Mouse (Mus musculus) liver, embryonic 15.5 days (tissue): Measurements from ENCODE around the gene Glcci1. TPM values are rescaled to one million over a fixed set of nuclear protein-coding genes. Genes with fewer than 3 reads are reported as not detected.
"Not testable (repeated sequence)": the region's sequence is repeated elsewhere in the genome, so short reads cannot be mapped to it uniquely, and the experiment has no call there.

Experiments used
- ATAC-seq: fragments of 200-750 bp; cut with Nextera tagmentation; 2 replicates; pipeline ENCODE4 v1.8.0; 2017; ENCODE audit warnings: moderate number of reproducible peaks, mild to moderate bottlenecking, moderate library complexity; ENCODE audit not compliant: insufficient read depth
- H3K27ac ChIP-seq: fragments of 300-500 bp; sonication (generic); replicated peaks from 2 replicates; pipeline ENCODE4 v1.5.1; 2015; ENCODE audit warnings: mild to moderate bottlenecking, inconsistent platforms
- H3K27me3 ChIP-seq: fragments of 300-500 bp; sonication (generic); 2 replicates; pipeline ENCODE4 v1.6.1; 2015; ENCODE audit warnings: mild to moderate bottlenecking, inconsistent platforms
- H3K36me3 ChIP-seq: fragments of 300-500 bp; sonication (generic); replicated peaks from 2 replicates; pipeline ENCODE4 v1.6.1; 2015; ENCODE audit warnings: moderate library complexity, mild to moderate bottlenecking, inconsistent platforms
- H3K4me1 ChIP-seq: fragments of 300-500 bp; sonication (generic); replicated peaks from 2 replicates; pipeline ENCODE4 v1.6.1; 2015; ENCODE audit warnings: inconsistent platforms
- H3K4me2 ChIP-seq: fragments of 300-500 bp; sonication (generic); 2 replicates; pipeline ENCODE4 v1.6.1; 2015; ENCODE audit warnings: moderate library complexity, mild to moderate bottlenecking, inconsistent platforms
- H3K4me3 ChIP-seq: fragments of 300-500 bp; sonication (generic); replicated peaks from 2 replicates; pipeline ENCODE4 v1.5.1; 2015; ENCODE audit warnings: mild to moderate bottlenecking, inconsistent platforms
- H3K9ac ChIP-seq: fragments of 300-500 bp; sonication (generic); 2 replicates; pipeline ENCODE4 v1.6.1; 2015; ENCODE audit warnings: moderate library complexity, mild to moderate bottlenecking, inconsistent platforms
- H3K9me3 ChIP-seq: fragments of 300-500 bp; sonication (generic); replicated peaks from 2 replicates; pipeline ENCODE4 v1.6.1; 2016; ENCODE audit warnings: inconsistent platforms
- WGBS: fragments of 180-500 bp; shearing (Covaris S2); methylation state at CpG from one replicate; pipeline ENCODE4 v1.1.7; 2015; ENCODE audit warnings: mixed read lengths; ENCODE audit not compliant: insufficient replicate concordance; 5-methylcytosine and 5-hydroxymethylcytosine counted together
- polyA plus RNA-seq: library from polyadenylated mRNA; unstranded; fragments of >200 nt; fragmentation: Nextera tagmentation; extraction: Ambion mirVana; gene quantifications from 2 replicates; pipeline ENCODE4 v1.2.1, GENCODE M21; 2015

Gene Glcci1
- polyA plus RNA-seq, 1 experiment from 2014 or later: 1.1 TPM

DNA sequence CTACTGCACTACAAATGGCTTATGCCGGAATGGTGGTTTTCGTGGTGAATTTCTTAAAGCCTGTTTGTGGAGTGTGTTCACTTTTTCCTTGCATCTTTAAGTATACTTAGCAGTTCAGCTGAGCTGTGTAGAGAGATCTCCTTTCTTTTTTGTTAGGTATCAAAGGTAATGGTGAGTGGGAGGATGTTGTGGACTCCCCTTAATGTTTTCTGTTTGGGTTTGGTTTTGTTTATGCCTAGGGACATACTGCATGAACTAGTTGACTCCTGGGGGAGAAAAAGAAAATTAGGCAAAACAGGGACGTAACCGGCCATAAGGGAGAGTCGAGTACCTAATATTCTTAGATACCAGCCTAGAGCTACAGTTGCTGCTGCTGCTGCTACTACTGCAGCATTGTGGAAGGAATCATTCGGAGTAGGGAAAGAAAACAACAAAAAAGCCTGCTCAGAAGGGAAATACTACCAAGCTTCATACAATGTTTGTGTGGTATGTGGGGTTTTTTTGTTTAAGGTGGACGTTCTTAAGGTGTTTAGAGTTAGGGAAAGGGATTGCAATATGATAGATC lies 1.5 kb downstream of the Glcci1 start:
- WGBS: 28% methylated on average over 7 of the region's 7 CpGs
- Histone ChIP-seq H3K4me1 (peaks cover 31% of the 10 kb centered on the region), H3K9me3 (no peaks in the 10 kb centered on the region), H3K27me3 (no peaks in the 10 kb centered on the region), H3K36me3 (0 out of 2 replicates have a peak, but pooled peaks cover 3% of the 10 kb centered on the region), H3K4me2 (peak overlapping the region; percentile 98), H3K27ac (no peak overlapping the region), H3K9ac (peak overlapping the region; percentile 97), H3K4me3 (peak overlapping the region; percentile 94)
- no peak for ATAC-seq

DNA sequence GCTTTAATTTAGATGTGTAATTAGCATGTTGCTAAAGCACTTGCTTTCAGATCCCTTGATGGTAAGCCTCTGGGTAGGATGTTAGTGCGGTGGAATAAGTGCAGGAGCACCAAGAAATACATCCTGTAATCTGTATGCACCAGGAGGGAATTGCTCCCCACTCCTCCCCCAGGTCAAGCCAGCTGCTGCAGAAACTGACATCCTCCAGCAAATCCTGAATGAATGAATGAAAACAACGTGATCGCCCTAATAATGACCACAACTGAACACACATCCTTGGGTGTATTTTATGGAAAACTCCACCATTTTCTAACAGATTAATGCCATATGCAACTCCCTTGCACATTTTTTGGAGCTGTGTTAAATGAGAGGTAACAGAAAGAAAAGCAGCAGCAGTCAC lies 2.0 kb downstream of the Glcci1 start:
- Histone ChIP-seq H3K36me3 (0 out of 2 replicates have a peak, but pooled peaks cover 3% of the 10 kb centered on the region), H3K9ac (no peak overlapping the region), H3K4me1 (peaks cover 31% of the 10 kb centered on the region), H3K27ac (no peak overlapping the region), H3K4me2 (peak overlapping the region; percentile 98), H3K9me3 (no peaks in the 10 kb centered on the region), H3K4me3 (peak overlapping the region; percentile 94), H3K27me3 (no peaks in the 10 kb centered on the region)
- 53% methylated on average over 3 of the region's 3 CpGs for WGBS
- ATAC-seq: no peak

DNA sequence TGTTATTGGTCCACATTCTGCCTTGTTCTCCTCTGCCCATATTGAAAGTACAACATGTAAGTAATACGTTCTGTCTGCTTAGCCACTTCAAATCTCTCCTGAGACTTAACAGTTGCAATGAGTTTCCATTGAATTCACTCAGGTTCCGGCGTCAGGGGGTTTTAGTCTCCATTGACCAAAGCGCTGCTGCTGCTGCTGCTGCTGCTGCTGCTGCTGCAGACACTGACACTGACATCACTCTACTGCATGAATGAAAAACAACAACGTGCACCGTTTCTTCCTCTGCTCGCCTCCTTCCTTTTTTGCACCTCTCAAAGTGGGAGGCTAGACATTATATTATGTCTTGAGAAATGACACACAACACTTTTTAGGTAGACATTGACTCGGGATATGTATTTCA lies 3.0 kb downstream of the Glcci1 start:
- Histone ChIP-seq H3K4me3 (no peak overlapping the region), H3K4me2 (peak overlapping the region; percentile 98; the same call in 1 of the 2 replicates), H3K27ac (no peak overlapping the region), H3K9me3 (no peaks in the 10 kb centered on the region), H3K4me1 (peaks cover 31% of the 10 kb centered on the region), H3K9ac (no peak overlapping the region), H3K36me3 (0 out of 2 replicates have a peak, but pooled peaks cover 3% of the 10 kb centered on the region), H3K27me3 (no peaks in the 10 kb centered on the region)
- WGBS: 50% methylated on average over 8 of the region's 8 CpGs
- no peak for ATAC-seq

DNA sequence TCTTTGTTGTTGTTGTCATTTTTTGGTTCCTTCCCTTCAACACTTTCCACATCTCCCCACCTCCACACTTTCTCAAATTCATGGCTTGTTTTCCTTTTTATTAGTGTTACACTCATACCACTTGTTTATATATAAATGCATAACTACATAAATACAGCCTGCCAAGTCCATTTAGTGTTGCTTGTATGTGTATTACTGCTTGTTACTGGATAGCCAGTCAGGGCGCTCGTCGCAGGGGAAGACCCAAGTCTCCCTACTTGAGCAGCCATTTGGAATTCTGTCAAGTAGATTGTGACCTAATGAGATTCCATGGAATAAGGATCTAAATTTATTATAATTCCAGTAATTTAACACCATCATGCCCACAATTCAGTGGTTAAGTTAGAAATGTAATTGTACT lies 10.3 kb downstream of the Glcci1 start:
- ATAC-seq: no peak
- H3K4me1 ChIP-seq: peaks cover 1% of the 10 kb centered on the region; the same call in 1 of the 2 replicates
- no peaks in the 10 kb centered on the region for H3K27me3 ChIP-seq
- WGBS: 85% methylated on average over 3 of the region's 3 CpGs
- no peaks in the 10 kb centered on the region for H3K36me3 ChIP-seq
- H3K9me3 ChIP-seq: no peaks in the 10 kb centered on the region
- H3K4me3 ChIP-seq: no peak overlapping the region
- no peak overlapping the region for H3K4me2 ChIP-seq
- no peak overlapping the region for H3K27ac ChIP-seq
- H3K9ac ChIP-seq: no peak overlapping the region

DNA sequence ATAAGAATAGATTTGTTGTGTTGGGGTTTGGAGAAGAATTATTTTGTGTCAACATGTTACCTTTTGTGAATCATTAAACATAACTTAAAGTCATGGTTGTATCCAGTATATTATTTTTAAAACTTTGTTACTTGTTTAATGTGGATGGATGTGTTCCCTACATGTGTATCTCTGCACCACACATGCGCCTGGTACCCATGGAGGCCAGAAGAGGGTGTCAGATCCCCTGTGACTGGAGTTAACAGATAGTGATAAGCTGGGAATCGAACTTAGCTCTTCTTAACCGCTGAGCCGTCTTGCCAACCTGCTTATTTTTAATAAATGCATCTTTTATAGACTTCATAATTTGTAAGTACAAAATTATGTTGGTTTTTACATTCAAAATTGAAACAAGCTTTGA lies 11.8 kb downstream of the Glcci1 start:
- no peak for ATAC-seq
- Histone ChIP-seq H3K9me3 (no peaks in the 10 kb centered on the region), H3K9ac (no peak overlapping the region), H3K4me1 (peaks cover 2% of the 10 kb centered on the region; the same call in 1 of the 2 replicates), H3K4me3 (no peak overlapping the region), H3K36me3 (no peaks in the 10 kb centered on the region), H3K27me3 (no peaks in the 10 kb centered on the region), H3K4me2 (no peak overlapping the region), H3K27ac (no peak overlapping the region)
- WGBS: 72% methylated on average over 4 of the region's 4 CpGs

DNA sequence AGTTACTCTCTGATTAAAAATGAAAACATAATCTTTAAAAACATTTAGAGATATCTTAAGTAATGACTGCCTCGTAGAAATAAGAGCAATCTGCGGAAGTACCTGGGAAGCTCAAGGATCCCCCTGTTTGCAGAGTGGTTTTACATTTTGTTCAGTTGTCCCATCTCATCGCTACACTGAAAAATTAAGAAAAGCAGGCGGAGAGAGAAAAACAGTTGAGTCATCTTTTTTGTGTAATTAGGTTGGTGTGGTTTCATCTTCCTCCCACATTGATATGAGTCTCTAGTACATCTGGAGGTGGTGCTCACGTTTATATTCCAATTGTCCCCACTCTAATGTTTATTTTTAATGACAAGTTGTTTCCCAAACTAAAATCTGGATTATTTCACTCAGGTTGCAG lies 15.3 kb downstream of the Glcci1 start:
- Histone ChIP-seq H3K4me1 (peaks cover 2% of the 10 kb centered on the region; the same call in 1 of the 2 replicates), H3K4me3 (no peak overlapping the region), H3K36me3 (no peaks in the 10 kb centered on the region), H3K9me3 (no peaks in the 10 kb centered on the region), H3K9ac (no peak overlapping the region), H3K4me2 (no peak overlapping the region), H3K27ac (no peak overlapping the region), H3K27me3 (no peaks in the 10 kb centered on the region)
- 65% methylated on average over 5 of the region's 5 CpGs for WGBS
- ATAC-seq: no peak

DNA sequence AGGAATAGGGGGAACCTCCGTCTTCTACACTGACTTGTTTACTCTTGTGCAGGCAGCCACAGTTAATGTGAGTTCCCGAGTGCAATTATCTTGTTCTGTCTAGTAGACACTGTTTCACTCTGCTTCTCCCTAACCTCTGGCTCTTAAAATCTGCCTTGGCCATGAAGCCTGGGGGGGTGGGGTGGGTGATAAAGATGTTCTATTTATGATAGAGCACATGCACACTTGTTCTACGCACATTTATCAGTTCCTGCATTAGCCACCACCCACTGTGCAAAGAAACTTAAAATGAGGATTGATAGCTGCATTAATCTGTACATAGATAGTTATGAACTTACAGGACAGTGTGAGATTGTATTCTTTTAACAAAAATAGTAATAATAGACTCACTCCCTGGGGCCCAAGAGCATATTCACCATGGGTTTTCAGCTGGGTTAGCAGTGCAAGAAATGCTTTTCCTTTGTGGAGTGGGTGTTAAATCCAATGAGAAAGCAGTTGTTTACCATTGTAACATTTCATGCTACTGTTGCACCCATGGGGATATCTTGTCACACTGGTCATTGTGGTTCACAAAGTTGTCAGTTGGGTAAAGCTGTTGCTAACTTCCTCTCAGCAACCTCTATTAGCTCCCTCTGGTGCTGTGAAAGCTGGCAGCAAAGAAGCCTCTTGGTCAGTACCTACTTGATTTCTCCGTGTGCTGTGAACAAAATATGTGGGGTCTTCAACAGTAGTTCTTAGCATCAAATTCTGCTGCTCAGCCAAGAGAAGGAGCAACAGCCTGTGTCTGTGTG lies 21.9 kb downstream of the Glcci1 start:
- Histone ChIP-seq H3K4me1 (peaks cover 21% of the 10 kb centered on the region), H3K4me3 (0 out of 2 replicates have a peak overlapping the region, but pooled peaks have one; percentile 1), H3K9ac (no peak overlapping the region), H3K36me3 (no peaks in the 10 kb centered on the region), H3K27ac (peak overlapping the region; percentile 70), H3K27me3 (no peaks in the 10 kb centered on the region), H3K9me3 (no peaks in the 10 kb centered on the region), H3K4me2 (peak overlapping the region; percentile 55)
- WGBS: 23% methylated on average over 4 of the region's 4 CpGs
- ATAC-seq: peak; percentile 99

DNA sequence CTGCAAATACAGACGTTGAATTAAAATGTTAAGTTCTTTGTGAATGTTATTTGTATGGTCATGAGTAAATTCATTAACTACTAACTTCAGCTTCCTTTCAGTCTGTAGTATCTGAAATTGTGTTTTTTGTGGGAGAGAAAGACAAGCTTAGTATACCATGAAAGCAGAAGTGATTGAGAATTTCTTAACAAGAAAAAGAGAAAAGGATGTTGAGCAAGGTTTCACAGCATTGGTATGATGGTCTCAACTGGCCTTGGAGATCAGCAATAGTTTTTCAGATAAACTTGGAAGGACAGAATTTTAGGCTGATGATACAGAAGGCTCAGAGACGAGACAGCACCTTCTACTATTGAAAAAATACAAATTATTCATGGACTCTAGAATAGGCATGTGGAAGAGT lies 27.5 kb downstream of the Glcci1 start:
- H3K4me3 ChIP-seq: no peak overlapping the region
- no peaks in the 10 kb centered on the region for H3K27me3 ChIP-seq
- no peaks in the 10 kb centered on the region for H3K36me3 ChIP-seq
- no peak overlapping the region for H3K9ac ChIP-seq
- no peak overlapping the region for H3K4me2 ChIP-seq
- no peak overlapping the region for H3K27ac ChIP-seq
- WGBS: 61% methylated on average over 2 of the region's 2 CpGs
- H3K9me3 ChIP-seq: no peaks in the 10 kb centered on the region
- peaks cover 8% of the 10 kb centered on the region; the same call in 1 of the 2 replicates for H3K4me1 ChIP-seq
- no peak for ATAC-seq

GRCm38 (mm10) chr6:8541531-8541930 lies 32.1 kb downstream of the Glcci1 start:
- H3K9ac ChIP-seq, H3K9me3 ChIP-seq, H3K4me2 ChIP-seq, H3K4me1 ChIP-seq, H3K36me3 ChIP-seq, H3K27me3 ChIP-seq, H3K4me3 ChIP-seq, ATAC-seq, H3K27ac ChIP-seq: not testable (repeated sequence)
- WGBS: 65% methylated on average over 4 of the region's 4 CpGs

DNA sequence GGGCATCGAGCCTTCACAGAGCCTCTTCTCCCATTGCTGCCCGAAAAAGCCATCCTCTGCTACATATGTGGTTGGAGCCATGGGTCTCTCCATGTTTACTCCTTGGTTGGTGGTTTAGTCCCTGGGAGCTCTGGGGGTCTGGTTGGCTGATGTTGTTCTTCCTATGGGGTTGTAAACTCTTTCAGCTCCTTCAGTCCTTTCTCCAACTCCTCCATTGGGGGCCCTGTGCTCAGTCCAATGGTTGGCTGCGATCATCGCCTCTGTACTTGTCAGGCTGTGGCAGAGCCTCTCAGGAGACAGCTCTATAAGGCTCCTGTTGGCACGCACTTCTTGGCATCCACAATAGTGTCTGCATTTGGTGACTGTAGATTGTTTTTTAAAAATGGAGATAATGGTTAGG lies 35.4 kb downstream of the Glcci1 start:
- WGBS: 80% methylated on average over 5 of the region's 5 CpGs
- no peak overlapping the region for H3K9ac ChIP-seq
- H3K27ac ChIP-seq: no peak overlapping the region
- no peak overlapping the region for H3K4me3 ChIP-seq
- no peaks in the 10 kb centered on the region for H3K36me3 ChIP-seq
- H3K4me1 ChIP-seq: no peaks in the 10 kb centered on the region
- no peaks in the 10 kb centered on the region for H3K27me3 ChIP-seq
- H3K4me2 ChIP-seq: no peak overlapping the region
- ATAC-seq: no peak
- H3K9me3 ChIP-seq: no peaks in the 10 kb centered on the region

DNA sequence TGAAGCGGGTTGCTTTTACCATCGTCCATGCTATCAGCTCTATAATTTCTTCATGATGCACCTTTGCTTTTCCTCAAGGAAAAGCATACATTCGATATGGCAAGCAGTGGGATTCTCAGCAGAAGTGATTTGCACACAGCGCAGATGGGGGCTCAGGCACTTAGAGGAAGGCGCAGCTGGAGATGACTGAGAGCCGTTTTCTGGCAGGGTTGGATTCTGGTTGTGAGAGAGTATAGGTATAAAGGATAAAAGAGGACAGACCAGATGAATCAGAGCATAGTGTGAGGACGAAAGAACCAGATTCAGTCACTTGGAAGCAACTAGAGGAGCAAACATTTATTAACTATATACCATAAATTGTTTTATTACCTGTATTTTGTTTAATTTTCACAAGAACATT lies 36.4 kb downstream of the Glcci1 start:
- Histone ChIP-seq H3K27me3 (no peaks in the 10 kb centered on the region), H3K36me3 (0 out of 2 replicates have a peak, but pooled peaks cover 3% of the 10 kb centered on the region), H3K9ac (no peak overlapping the region), H3K4me3 (no peak overlapping the region), H3K4me1 (no peaks in the 10 kb centered on the region), H3K9me3 (no peaks in the 10 kb centered on the region), H3K4me2 (no peak overlapping the region), H3K27ac (no peak overlapping the region)
- no peak for ATAC-seq
- 74% methylated on average over 7 of the region's 7 CpGs for WGBS
